Mouse (Mus musculus) G1E (cell line): ENCODE results near the gene Noxred1.

Experiments used
- CTCF ChIP-seq: IDR thresholded peaks from 2 replicates; pipeline ENCODE4 v1.5.1; 2012; ENCODE audit warnings: low read depth, low read length, inconsistent platforms, mixed read lengths
- GATA1 ChIP-seq: IDR thresholded peaks from 2 replicates; pipeline ENCODE4 v1.6.1; 2012; ENCODE audit warnings: borderline replicate concordance, low read length, inconsistent platforms, mixed read lengths
- GATA2 ChIP-seq: IDR thresholded peaks from 2 replicates; pipeline ENCODE4 v1.6.1; 2012; ENCODE audit warnings: low read depth, low read length, inconsistent platforms, borderline replicate concordance
- POLR2AphosphoS5 ChIP-seq: IDR thresholded peaks from 2 replicates; pipeline ENCODE4 v1.6.1; 2012; ENCODE audit warnings: low read depth, low read length, inconsistent platforms; ENCODE audit not compliant: insufficient replicate concordance
- TAL1 ChIP-seq: conservative IDR thresholded peaks from 2 replicates; pipeline ENCODE4 v1.6.1; 2012; ENCODE audit warnings: low read depth, low read length, inconsistent platforms, mixed read lengths

DNA sequence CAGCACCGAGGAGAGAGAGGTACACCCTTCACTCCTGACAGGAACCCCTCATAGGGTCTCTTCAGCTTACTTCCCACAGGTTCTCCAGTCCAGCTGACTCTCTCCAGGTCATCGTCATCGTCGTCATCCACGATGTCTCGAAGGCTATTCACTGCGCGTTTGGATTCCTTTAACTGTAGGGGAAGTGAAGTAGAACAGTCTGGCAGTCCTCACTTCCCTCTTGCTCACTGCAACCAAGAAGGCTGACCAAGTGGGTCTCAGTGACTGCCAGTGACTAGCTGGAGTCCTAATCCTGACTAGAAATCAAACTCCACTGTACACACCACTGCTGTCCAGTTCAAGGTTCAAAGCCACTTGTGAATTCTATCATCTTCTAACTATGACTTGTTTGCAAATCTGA is 22.0 kb upstream of the Noxred1 start:
- TF ChIP-seq CTCF (no peak), TAL1 (no peak), GATA1 (no peak), GATA2 (no peak), POLR2AphosphoS5 (no peak)
